In the genomic region with DNA sequence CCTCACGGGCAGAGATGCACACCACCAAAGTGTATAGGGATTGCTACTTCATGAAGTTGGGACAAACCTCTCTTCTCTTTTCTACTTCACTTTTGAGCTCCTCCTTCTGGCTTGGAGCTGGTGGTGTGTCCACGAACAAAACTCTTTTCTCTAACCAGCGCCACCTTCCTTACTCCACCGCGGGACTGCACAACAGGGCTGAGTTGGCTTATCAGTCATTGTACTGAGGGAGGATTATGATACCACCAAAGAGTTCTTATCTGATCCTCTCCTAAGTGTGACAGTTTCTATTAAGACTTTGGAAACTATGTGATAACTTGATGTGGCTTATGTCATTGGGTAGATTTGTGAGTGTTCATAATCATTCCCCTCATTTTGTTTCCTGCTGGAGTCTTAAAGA, we compare ENCODE assay signal across 26 mouse cellular contexts.
"Had no signal": no experiment of that assay in that cellular context is flagged by ENCODE, and none has a peak within 500 bp of the region (broad histone marks: within the 10 kb centered on the region; RNA-seq: fewer than 3 reads in every experiment).

No protein-coding gene starts in this region.

- H3K27ac ChIP-seq: heart, adult 2 months; heart, embryonic 13.5 days; heart, embryonic 15.5 days; hindbrain, embryonic 13.5 days; hindbrain, embryonic 15.5 days; hindbrain, postnatal 0 days; kidney, embryonic 15.5 days; kidney, postnatal 0 days; limb, embryonic 13.5 days; limb, embryonic 15.5 days; liver, embryonic 13.5 days; liver, embryonic 15.5 days had no signal

- H3K4me3 ChIP-seq: heart, adult 2 months; heart, embryonic 13.5 days; heart, embryonic 15.5 days; hindbrain, embryonic 13.5 days; hindbrain, embryonic 15.5 days; kidney, embryonic 15.5 days; limb, embryonic 13.5 days; limb, embryonic 15.5 days; liver, embryonic 13.5 days; liver, embryonic 15.5 days had no signal

- H3K9me3 ChIP-seq: heart, embryonic 13.5 days; heart, embryonic 15.5 days; hindbrain, embryonic 13.5 days; hindbrain, embryonic 15.5 days; kidney, embryonic 15.5 days; limb, embryonic 13.5 days; limb, embryonic 15.5 days; liver, embryonic 13.5 days; liver, embryonic 15.5 days had no signal

- H3K27me3 ChIP-seq: heart, embryonic 13.5 days; heart, embryonic 15.5 days; hindbrain, embryonic 13.5 days; hindbrain, embryonic 15.5 days; kidney, embryonic 15.5 days; limb, embryonic 13.5 days; limb, embryonic 15.5 days; liver, embryonic 13.5 days; liver, embryonic 15.5 days had no signal

- DNase-seq: gastrocnemius, postnatal 14 days; gastrocnemius, postnatal 36 days; heart, adult 11 months; heart, adult 2 months; heart, postnatal 14 days; heart, postnatal 36 days; kidney, adult 11 months; kidney, adult 2 months; kidney, adult 9 months; kidney, postnatal 14 days; kidney, postnatal 36 days; layer of hippocampus, adult 9-11 months; layer of hippocampus, postnatal 36 days; left cerebral cortex, postnatal 4 days; liver, embryonic 13.5 days had no signal

- ATAC-seq: hindbrain, postnatal 0 days had no signal

- H3K9ac ChIP-seq: heart, embryonic 13.5 days; heart, embryonic 15.5 days; hindbrain, embryonic 13.5 days; hindbrain, embryonic 15.5 days; kidney, embryonic 15.5 days; limb, embryonic 13.5 days; limb, embryonic 15.5 days; liver, embryonic 13.5 days; liver, embryonic 15.5 days had no signal

- H3K4me2 ChIP-seq: heart, embryonic 11.5 days; heart, embryonic 13.5 days; heart, embryonic 15.5 days; hindbrain, embryonic 13.5 days; hindbrain, embryonic 15.5 days; kidney, embryonic 15.5 days; limb, embryonic 13.5 days; limb, embryonic 15.5 days; liver, embryonic 13.5 days; liver, embryonic 15.5 days had no signal

- H3K36me3 ChIP-seq: heart, embryonic 13.5 days; heart, embryonic 15.5 days; hindbrain, embryonic 13.5 days; hindbrain, embryonic 15.5 days; kidney, embryonic 15.5 days; limb, embryonic 13.5 days; limb, embryonic 15.5 days; liver, embryonic 13.5 days; liver, embryonic 15.5 days had no signal

- H3K4me1 ChIP-seq: hindbrain, embryonic 13.5 days; hindbrain, embryonic 15.5 days; liver, embryonic 15.5 days had no signal
